Mouse (Mus musculus) liver, embryonic 14 days (tissue): Measurements from ENCODE around the gene Krt26. TPM values are rescaled to one million over a fixed set of nuclear protein-coding genes. Genes with fewer than 3 reads are reported as not detected.

Experiments used
- polyA plus RNA-seq: library from polyadenylated mRNA; depleted of rRNA; stranded (reverse); fragments of >200 nt; gene quantifications from 2 replicates; pipeline ENCODE4 v1.2.3, GENCODE M21; 2012; rRNA removed

Gene Krt26
- not detected in 2 replicates for polyA plus RNA-seq

GRCm38 (mm10) chr11:99337866-99338265, at the start of gene Krt26:
Gene Krt26, minus strand, starts transcription at chr11:99337966.

GRCm38 (mm10) chr11:99374803-99375202, 37.0 kb upstream of the Krt26 start, which contains the start of gene Krt28:
Gene Krt28, minus strand, starts transcription at chr11:99374903.

GRCm38 (mm10) chr11:99351004-99351403, 13.2 kb upstream of the Krt26 start, which contains the start of gene Krt27:
Gene Krt27, minus strand, starts transcription at chr11:99351104.

GRCm38 (mm10) chr11:99322851-99323250, 14.9 kb downstream of the Krt26 start, which contains the start of gene Krt25:
Gene Krt25, minus strand, starts transcription at chr11:99322951.

GRCm38 (mm10) chr11:99284833-99285312, 52.9 kb downstream of the Krt26 start, which contains the start of gene Krt24:
Gene Krt24, minus strand, starts transcription at chr11:99285262.

Other genes starting within 250 kb of the Krt26 start
- gene Tns4, start 248.7 kb downstream of the Krt26 start, polyA plus RNA-seq: 0.12 and 0.13 TPM in 2 replicates
- gene Ccr7, start 182.9 kb downstream of the Krt26 start, polyA plus RNA-seq: 0.08 and 0.09 TPM in 2 replicates
- 68.7 and 109 TPM in 2 replicates for gene Smarce1, start 106.9 kb downstream of the Krt26 start, polyA plus RNA-seq
- 0.03 TPM in 2 replicates for gene Krt222, start 93.9 kb downstream of the Krt26 start, polyA plus RNA-seq
- not detected in 2 replicates for gene Krt24, start 52.7 kb downstream of the Krt26 start, polyA plus RNA-seq
- gene Krt25, start 15.0 kb downstream of the Krt26 start, polyA plus RNA-seq: 0.01 TPM in 1 of 2 replicates, not detected in the other
- gene Krt27, start 13.1 kb upstream of the Krt26 start, polyA plus RNA-seq: not detected in 2 replicates
- 0.06 TPM in 1 of 2 replicates, not detected in the other for gene Krt28, start 36.9 kb upstream of the Krt26 start, polyA plus RNA-seq
- gene Krt10, start 51.4 kb upstream of the Krt26 start, polyA plus RNA-seq: 1.2 and 1.3 TPM in 2 replicates
- 0.03 and 0.05 TPM in 2 replicates for gene Krt12, start 84.3 kb upstream of the Krt26 start, polyA plus RNA-seq
- gene Krt20, start 100.2 kb upstream of the Krt26 start, polyA plus RNA-seq: 16.0 and 17.2 TPM in 2 replicates
- 0.40 and 0.45 TPM in 2 replicates for gene Krt23, start 155.2 kb upstream of the Krt26 start, polyA plus RNA-seq
- gene Krt39, start 183.4 kb upstream of the Krt26 start, polyA plus RNA-seq: not detected in 2 replicates
- not detected in 2 replicates for gene Krt40, start 205.2 kb upstream of the Krt26 start, polyA plus RNA-seq
- not detected in 2 replicates for gene Krtap3-3, start 212.9 kb upstream of the Krt26 start, polyA plus RNA-seq
- not detected in 2 replicates for gene Krtap3-2, start 218.9 kb upstream of the Krt26 start, polyA plus RNA-seq
- gene Gm11939, start 221.5 kb upstream of the Krt26 start, polyA plus RNA-seq: not detected in 2 replicates
- gene Krtap3-1, start 228.7 kb upstream of the Krt26 start, polyA plus RNA-seq: not detected in 2 replicates
- not detected in 2 replicates for gene Krtap1-5, start 243.1 kb upstream of the Krt26 start, polyA plus RNA-seq
- not detected in 2 replicates for gene Krtap1-4, start 245.7 kb upstream of the Krt26 start, polyA plus RNA-seq